Mouse (Mus musculus) adrenal gland, adult 2 months (tissue): ENCODE measurements at regions not wholly inside any gene's neighbourhood (a gene's known extent, or its start where the extent isn't known, plus 50 kb on each side); places are given as distances from the start of the nearest gene placed in this dataset.
"Not testable (repeated sequence)": the region's sequence is repeated elsewhere in the genome, so short reads cannot be mapped to it uniquely, and the experiment has no call there.

ENCODE experiments used
- DNase-seq: peaks from one replicate; pipeline ENCODE4 v3.0.0; 2021

GRCm38 (mm10) chr13:111904616-111905212, 95.9 kb upstream of the Map3k1 start:
- DNase-seq, result no peak

DNA sequence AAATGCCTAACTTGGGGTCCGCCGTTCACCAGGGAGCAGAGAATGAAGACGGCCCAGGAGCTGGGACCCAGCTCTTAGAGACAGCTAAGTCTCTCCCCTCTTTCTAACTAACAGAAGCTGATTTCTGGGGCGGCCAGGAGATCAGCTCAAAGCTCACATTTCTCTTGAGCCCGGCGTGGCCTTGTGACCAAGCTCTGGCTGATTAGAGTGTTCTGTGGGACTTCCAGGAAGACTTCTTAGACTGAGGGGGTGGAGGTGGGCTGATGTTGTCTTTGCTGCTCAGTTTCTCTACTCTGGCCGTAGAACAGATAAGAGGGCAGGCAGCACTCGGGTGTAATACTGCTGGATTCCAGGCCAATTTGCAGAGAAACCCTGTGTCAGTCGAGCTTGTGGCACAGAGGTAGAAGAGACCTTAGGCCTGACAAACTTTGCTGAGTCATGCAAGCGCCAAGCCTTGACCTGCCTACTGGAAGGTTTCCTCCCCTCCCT, 96.5 kb upstream of the Map3k1 start:
- peak; percentile 85 for DNase-seq

DNA sequence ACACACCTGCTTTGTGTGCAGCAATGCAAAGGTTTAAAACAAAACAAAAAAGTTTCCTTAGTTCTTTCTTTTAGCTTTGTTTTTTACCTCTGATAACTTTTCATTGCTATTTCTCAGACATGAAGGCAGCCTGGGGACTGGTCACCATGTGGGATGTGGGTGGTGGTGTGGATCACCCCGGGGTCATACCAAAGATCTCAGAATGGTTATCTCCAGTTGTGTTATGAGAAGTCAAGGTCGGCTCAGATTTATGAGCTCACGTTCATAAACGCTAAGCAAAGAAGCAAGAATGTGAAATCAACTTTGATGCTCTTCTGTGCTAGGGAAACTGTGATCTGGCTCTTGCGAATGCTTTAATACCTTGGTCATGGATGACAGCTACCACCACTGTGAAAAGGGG, 102.3 kb upstream of the Map3k1 start:
- DNase-seq, result peak; percentile 34

DNA sequence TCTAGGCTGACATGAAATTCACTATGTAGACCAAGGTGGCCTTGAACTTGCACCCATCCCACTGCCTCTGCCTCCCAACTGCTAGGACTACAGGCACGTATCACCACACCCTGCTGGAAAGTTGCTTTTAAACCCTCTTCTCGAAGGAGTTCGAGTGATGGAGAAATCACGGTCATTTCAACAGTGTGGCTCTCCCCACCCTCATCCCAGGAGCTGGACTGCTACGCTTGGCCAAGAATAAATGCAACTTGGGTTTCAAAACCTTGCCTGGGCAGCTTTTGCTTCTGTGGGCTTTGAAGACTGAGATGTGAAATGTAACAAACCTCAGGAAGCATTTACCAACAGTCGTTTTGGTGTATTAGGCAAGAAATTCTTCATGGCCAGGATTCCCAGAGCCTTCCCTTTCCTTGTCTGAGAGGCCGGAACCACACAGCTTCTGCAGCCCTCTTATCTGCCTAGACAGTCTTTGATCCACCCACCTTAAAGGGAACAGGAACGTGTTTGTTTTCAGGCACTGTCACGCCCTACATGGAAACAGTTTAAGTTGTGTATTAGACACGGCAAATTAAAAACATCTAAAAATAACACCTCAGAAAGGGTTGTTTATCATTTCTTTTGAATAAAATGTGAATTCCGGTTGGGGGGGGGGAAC, 103.0 kb upstream of the Map3k1 start:
- DNase-seq, result peak; percentile 34

DNA sequence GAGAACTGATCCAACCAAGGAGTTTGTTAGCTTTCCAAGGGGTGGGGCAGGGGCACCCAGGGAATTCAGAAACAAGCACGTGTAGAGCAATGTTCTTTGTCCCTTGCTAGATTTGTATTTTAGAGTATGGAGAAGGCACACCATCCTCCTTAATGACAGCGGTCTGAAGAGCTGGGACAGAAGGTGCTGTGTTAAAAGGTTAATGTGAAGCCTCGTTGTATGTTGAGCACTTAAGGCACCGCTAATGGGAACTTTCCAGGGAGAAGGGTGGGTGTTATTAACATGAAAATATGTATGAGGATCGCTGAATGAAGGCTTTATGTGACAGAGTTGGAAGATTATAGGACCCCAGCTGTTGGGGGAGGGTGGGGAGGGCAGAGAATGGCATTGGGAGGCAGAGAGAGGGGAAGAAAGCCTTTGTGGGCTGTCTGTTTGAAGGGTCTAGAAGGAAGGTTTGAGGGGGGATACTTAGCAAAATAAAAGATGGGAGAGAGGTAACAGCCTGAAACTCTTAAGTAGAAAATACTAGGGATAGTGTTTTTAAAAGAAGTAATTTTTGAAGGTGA, 105.6 kb upstream of the Map3k1 start:
- DNase-seq, result no peak

GRCm38 (mm10) chr13:111919417-111919816, 110.6 kb upstream of the Map3k1 start:
- DNase-seq, result not testable (repeated sequence)

DNA sequence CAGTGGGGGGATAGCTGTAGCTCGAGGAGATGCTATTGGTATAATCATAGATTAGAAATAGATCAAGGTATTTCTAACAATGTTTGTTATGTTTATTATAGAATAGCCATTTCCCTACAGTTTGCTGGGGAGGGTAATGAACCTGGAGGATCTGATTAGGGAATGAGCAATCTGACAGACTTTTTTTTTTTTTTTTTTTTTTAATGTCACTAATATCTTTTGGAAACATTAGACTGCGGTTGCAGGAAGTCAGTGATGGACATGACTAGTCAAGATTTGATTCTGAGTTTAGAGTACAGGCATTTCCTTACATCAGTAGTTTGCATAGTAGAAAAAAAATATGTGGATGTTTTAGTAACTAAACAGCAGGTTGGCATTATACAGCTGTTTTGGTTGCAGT, 111.7 kb upstream of the Map3k1 start:
- DNase-seq, result no peak

GRCm38 (mm10) chr13:111921142-111922035, 112.6 kb upstream of the Map3k1 start:
- DNase-seq, result no peak

DNA sequence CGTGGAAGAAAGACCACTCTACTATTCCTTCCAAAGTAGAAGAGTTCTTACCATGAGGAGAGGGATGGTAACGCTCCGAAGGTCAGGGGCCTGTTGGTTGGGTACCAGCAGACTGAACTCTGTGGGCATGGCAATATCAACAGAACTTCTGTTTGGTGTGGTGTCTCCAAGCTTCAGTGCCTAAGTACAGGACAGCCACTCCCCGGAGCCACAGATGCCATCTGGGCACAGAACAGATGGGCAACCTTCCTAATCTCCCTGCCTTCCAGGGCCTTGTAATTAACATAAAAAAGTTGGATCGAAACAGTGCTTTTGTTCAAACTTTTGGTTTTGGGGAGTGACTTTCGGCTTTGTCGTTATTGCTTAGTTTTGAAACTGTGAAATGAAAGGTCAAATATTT, 116.6 kb upstream of the Map3k1 start:
- DNase-seq, result no peak

- DNase-seq, result no peak
Measured at GRCm38 (mm10) chr13:111926801-111927200, 118.0 kb upstream of the Map3k1 start.

DNA sequence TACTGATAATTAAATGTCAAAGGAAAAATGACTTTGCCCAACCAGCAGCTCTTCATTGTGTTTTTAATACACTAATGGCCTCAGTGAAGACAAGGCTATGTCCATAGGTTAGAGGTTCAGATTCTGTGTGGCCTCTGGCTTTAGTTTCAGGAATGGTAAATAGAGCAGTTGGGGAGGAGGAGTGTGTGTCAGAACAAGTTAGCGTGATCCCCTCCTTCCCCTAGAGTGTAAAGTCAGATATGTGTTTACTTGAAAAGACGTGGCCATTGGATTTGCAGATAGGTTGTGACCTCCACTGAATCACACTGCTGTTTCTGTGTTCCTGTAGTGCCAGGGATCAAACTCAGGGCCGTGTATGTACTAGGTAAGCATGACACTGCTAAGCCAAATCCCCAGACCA, 118.7 kb upstream of the Map3k1 start:
- DNase-seq, result no peak

DNA sequence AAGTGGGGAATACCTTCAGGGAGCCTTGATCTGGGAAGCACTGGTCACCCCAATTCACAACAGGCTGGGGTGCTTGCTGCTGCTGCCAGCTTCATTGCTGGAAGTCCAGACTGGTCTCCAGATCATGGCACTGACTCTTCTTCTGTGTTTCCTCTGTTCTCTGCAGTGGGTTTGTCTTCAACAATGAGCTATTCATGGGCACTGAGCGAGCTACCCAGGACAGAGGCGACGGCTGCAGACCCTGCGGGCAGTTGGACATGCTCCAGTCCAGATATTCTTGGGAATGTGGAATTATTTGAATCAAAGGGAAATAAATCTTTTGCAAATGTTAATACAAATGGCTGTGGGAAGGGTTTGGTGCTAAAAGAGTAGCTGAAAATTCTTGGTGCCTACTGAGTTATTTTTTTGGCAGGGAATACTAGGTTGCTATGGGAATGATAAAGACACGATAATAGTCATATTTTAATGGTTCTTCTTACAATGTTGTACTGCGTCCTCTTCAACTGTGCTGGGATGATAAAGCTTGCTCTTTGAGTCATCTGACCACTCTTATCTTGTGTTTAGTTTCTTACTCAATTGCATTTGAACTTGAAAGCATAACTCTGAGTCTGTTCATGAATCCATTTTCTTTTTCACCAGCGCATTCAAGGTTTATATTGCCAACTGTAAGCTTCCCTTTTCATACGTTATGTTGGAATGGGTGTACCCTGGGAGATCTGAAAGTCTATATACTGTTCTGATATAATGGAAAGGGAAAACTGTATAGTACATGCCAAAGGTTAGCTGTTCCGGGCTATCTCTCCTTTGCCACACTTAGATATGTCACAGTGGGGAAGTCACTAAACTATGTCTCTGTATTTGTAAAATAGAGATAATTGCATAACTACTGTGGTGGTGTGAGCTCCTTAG, 120.1 kb upstream of the Map3k1 start:
- peak; percentile 17 for DNase-seq

DNA sequence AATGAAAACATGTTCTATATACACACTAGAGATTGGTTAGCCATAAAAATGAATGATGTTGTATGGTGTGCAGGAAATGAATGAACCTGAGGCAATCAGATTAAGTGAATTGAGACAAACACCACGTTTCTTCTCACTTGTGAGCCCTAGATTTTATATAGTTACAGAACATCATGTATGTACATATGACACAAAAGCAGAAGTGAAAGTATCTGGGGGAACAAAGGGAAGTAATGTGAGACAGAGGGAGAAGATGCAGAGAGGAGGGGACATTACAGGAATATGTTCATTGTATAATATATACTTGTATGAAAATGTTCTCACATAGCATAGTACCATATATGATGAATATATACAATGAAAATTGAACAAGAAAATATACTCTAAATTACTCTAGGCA, 121.1 kb upstream of the Map3k1 start:
- DNase-seq, result no peak

DNA sequence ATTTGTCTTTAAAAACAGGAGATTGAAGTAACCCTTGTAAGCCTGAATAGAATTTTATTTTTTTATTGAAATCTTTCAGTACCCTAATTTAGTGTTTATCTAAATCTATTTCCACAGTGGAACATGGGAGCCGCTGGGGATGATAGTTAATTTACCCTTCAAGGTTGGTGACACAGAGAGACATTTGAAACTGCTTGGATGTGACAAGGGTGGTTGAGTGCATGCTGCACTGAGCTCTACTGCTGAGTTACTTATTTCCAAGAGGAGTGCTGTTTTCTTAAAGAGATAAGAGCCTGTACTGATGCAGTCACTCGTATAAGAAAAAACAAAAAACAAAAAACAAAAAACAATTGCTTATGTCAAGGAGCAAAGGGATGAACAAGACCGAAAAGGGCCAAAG, 123.7 kb upstream of the Map3k1 start:
- no peak for DNase-seq

DNA sequence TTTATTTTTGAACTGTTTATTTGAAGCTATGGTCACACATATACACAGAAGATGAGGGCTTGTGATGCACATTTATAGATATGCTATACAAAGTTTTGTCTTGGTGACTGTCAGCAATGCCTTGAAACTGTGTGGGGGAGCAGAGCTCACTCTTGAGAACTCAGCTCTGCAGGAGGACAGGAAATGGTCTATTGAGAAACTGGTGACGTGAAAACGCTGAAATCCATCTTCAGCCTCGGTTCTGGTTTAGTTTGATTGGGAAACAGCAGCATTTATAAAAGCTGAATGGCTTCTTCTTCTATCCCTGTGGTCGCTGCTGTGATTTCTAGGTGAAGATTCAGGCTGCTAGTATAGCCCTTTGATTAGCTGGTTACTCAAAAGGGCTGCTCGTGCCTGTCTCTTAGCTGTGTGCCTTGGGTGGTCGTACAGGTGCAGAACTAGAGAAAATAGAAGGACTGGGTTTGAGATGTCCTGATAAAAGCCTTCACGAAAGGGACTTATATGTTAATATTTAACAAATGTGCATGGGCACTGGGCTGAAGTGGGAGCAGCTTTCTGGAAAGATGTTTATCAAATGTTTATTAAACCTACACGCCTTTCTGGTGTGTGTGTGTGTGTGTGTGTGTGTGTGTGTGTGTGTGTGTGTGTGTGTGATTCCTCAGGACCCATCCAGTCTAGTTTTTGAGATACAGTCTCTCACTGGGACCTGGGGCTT, 124.9 kb upstream of the Map3k1 start:
- DNase-seq, result no peak

DNA sequence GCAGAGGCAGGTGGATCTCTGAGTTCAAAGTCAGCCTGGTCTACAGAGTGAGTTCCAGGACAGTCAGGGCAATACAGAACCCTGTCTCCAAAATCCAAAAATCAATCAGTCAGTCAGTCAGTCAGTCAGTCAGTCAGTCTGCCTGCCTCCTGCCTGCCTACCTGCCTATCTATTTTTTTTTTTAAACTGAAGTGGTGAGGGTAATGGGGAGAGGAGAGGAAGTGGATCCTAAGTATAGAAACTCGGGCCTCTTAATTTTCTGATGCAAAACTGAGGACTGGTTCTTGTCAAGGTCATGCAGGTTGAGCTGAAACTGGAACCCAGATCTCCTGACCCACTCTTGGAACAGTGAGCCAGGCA, 126.9 kb upstream of the Map3k1 start:
- no peak for DNase-seq

DNA sequence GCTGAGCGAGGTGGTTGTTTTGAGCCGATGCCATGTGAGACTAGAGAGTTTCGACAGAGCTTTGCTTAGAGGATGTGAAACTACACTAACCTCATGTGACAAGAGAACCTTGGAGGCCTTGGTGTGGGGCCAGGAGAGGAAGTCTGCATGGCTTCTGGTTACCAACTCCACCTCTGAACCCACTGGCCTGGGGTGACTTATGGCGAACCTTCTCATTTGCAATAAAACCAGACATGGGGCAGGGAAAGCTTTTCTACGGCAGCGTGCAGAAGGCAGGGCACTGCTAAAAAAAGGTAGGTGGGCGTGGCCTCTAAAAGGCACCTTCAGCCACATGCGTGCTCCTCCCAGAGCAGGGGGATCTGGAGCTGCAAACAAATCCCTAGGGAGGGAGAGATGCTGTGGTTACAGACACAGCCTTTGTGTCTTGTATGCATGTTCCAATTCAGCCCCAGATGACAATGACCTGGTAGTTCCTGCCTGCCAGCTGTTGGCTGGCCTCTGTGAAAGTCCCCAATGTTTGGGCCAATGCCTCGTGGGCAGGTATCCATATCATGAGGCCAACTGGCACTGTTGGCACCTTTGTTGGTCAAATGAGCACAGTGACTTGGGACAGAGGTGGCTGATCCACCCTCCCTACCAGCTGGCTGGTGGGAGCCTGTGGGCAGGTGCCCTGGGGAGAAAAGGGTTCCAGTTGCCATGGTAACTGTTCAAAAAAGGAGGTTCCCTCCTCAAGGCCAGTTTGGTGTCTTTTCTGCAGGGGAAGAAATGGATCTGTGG, 127.5 kb upstream of the Map3k1 start:
- DNase-seq, result peak; percentile 80

- DNase-seq, result no peak
Measured at GRCm38 (mm10) chr13:111936983-111937382, 128.2 kb upstream of the Map3k1 start.

GRCm38 (mm10) chr13:111938896-111939422, 130.2 kb upstream of the Map3k1 start:
- no peak for DNase-seq
